Mouse (Mus musculus): ENCODE measurements at regions not wholly inside any gene's neighbourhood (a gene's known extent, or its start where the extent isn't known, plus 50 kb on each side); places are given as distances from the start of the nearest gene placed in this dataset.

GRCm38 (mm10) chr5:29083288-29083687 lies 112.5 kb upstream of the Rnf32 start:
- no peak overlapping the region for H3K9ac ChIP-seq (ENCODE audit: insufficient read depth, low read depth)
- no peak overlapping the region for H3K27ac ChIP-seq (ENCODE audit: insufficient read depth, low read depth)
- H3K4me1 ChIP-seq (ENCODE audit: control insufficient read depth in 1 of 2, insufficient read depth in 2 of 2) = no peaks in the 10 kb centered on the region
- no peaks in the 10 kb centered on the region for H3K79me2 ChIP-seq (replicated peaks; ENCODE audit: control insufficient read depth, extremely low read depth, insufficient read depth, poor library complexity, severe bottlenecking)
- DNase-seq (ENCODE audit: extremely low read depth) = no peak
- H3K9me3 ChIP-seq (replicated peaks; ENCODE audit: low read length) = no peaks in the 10 kb centered on the region
- TF ChIP-seq MAFK (IDR thresholded peaks at IDR 0.05; ENCODE audit: insufficient replicate concordance, low read length) (no peak), SMC3 (IDR thresholded peaks at IDR 0.05; ENCODE audit: low read depth, low read length) (no peak), ZKSCAN1 (IDR thresholded peaks at IDR 0.05; ENCODE audit: borderline replicate concordance, low read depth, low read length) (no peak), EP300 (IDR thresholded peaks at IDR 0.05; ENCODE audit: low read length) (no peak), UBTF (IDR thresholded peaks at IDR 0.05; ENCODE audit: low read depth, low read length) (no peak), TBP (conservative IDR thresholded peaks at IDR 0.05; ENCODE audit: low read depth, low read length) (no peak), RCOR1 (conservative IDR thresholded peaks at IDR 0.05; ENCODE audit: low read depth, low read length) (no peak), ZMIZ1 (IDR thresholded peaks at IDR 0.05; ENCODE audit: low read depth, low read length) (no peak), TCF12 (IDR thresholded peaks at IDR 0.05; ENCODE audit: low read depth, low read length) (no peak), RAD21 (IDR thresholded peaks at IDR 0.05; ENCODE audit: low read depth, low read length) (no peak), PAX5 (IDR thresholded peaks at IDR 0.05; ENCODE audit: low read length) (no peak), ELF1 (IDR thresholded peaks at IDR 0.05; ENCODE audit: low read depth, low read length) (no peak), BHLHE40 (IDR thresholded peaks at IDR 0.05; ENCODE audit: low read depth, low read length) (no peak), SIN3A (IDR thresholded peaks at IDR 0.05; ENCODE audit: low read length) (no peak), NELFE (IDR thresholded peaks at IDR 0.05; ENCODE audit: low read depth, low read length) (no peak), CTCF (conservative IDR thresholded peaks at IDR 0.05 in 1 of 2, IDR thresholded peaks at IDR 0.05 in 1 of 2; ENCODE audit: low read depth in 2 of 2, low read length in 2 of 2) (no peak)
- in situ Hi-C loops (cut with MboI; ENCODE audit: low pct_ligation_motif_present, low pct_unique_long_range_greater_than_20kb, low sequenced_read_pairs) (no loop called here), dilution Hi-C loops (cut with MboI; ENCODE audit: extremely low pct_ligation_motif_present, extremely low pct_unique_long_range_greater_than_20kb, low sequenced_read_pairs) (no loop called here)
- no peaks in the 10 kb centered on the region for H3K27me3 ChIP-seq (replicated peaks)
- no peak overlapping the region for H3K4me2 ChIP-seq (ENCODE audit: insufficient read depth, low read depth, poor library complexity, severe bottlenecking)
- H3K4me3 ChIP-seq (replicated peaks in 1 of 3; ENCODE audit: low read depth in 2 of 3, low read length in 2 of 3, poor library complexity in 1 of 3) = no peak overlapping the region
- H3K36me3 ChIP-seq (replicated peaks in 1 of 2; ENCODE audit: control insufficient read depth in 1 of 2, insufficient read depth in 1 of 2, low read length in 1 of 2) = no peaks in the 10 kb centered on the region

GRCm38 (mm10) chr5:29054393-29054792 lies 141.4 kb upstream of the Rnf32 start:
- dilution Hi-C loops (cut with MboI; ENCODE audit: extremely low pct_ligation_motif_present, extremely low pct_unique_long_range_greater_than_20kb, low sequenced_read_pairs) = no loop called here
- DNase-seq (ENCODE audit: extremely low read depth) = no peak
- no peaks in the 10 kb centered on the region for H3K27me3 ChIP-seq (replicated peaks)
- H3K79me2 ChIP-seq (replicated peaks; ENCODE audit: control insufficient read depth, extremely low read depth, insufficient read depth, poor library complexity, severe bottlenecking) = no peaks in the 10 kb centered on the region
- in situ Hi-C loops (cut with MboI; ENCODE audit: low pct_ligation_motif_present, low pct_unique_long_range_greater_than_20kb, low sequenced_read_pairs) = no loop called here
- no peaks in the 10 kb centered on the region for H3K36me3 ChIP-seq (replicated peaks in 1 of 2; ENCODE audit: control insufficient read depth in 1 of 2, insufficient read depth in 1 of 2, low read length in 1 of 2)
- no peak overlapping the region for H3K9ac ChIP-seq (ENCODE audit: insufficient read depth, low read depth)
- H3K9me3 ChIP-seq (replicated peaks; ENCODE audit: low read length) = no peaks in the 10 kb centered on the region
- TF ChIP-seq USF2 (conservative IDR thresholded peaks at IDR 0.05; ENCODE audit: low read depth, low read length) (no peak), MAX (IDR thresholded peaks at IDR 0.05; ENCODE audit: low read length) (no peak), RCOR1 (conservative IDR thresholded peaks at IDR 0.05; ENCODE audit: low read depth, low read length) (no peak), CTCF (conservative IDR thresholded peaks at IDR 0.05 in 1 of 2, IDR thresholded peaks at IDR 0.05 in 1 of 2; ENCODE audit: low read depth in 2 of 2, low read length in 2 of 2) (no peak), USF1 (IDR thresholded peaks at IDR 0.05; ENCODE audit: low read depth, low read length) (no peak), ZKSCAN1 (IDR thresholded peaks at IDR 0.05; ENCODE audit: borderline replicate concordance, low read depth, low read length) (no peak), CHD2 (IDR thresholded peaks at IDR 0.05; ENCODE audit: low read length) (no peak), EP300 (IDR thresholded peaks at IDR 0.05; ENCODE audit: low read length) (no peak), MYC (IDR thresholded peaks at IDR 0.05; ENCODE audit: low read depth, low read length) (no peak), RAD21 (IDR thresholded peaks at IDR 0.05; ENCODE audit: low read depth, low read length) (no peak), MAFK (IDR thresholded peaks at IDR 0.05; ENCODE audit: insufficient replicate concordance, low read length) (no peak), E2F4 (IDR thresholded peaks at IDR 0.05; ENCODE audit: insufficient replicate concordance, low read depth, low read length) (no peak)
- H3K27ac ChIP-seq (ENCODE audit: insufficient read depth, low read depth) = no peak overlapping the region
- no peak overlapping the region for H3K4me3 ChIP-seq (replicated peaks in 1 of 3; ENCODE audit: low read depth in 2 of 3, low read length in 2 of 3, poor library complexity in 1 of 3)
- H3K4me1 ChIP-seq (ENCODE audit: control insufficient read depth in 1 of 2, insufficient read depth in 2 of 2) = peaks cover 0 to 10% of the 10 kb centered on the region in 2 experiments; a peak in 2 of 4 replicates
- no peak overlapping the region for H3K4me2 ChIP-seq (ENCODE audit: insufficient read depth, low read depth, poor library complexity, severe bottlenecking)
